Mouse (Mus musculus): ENCODE results near the gene Sp2.

DNA sequence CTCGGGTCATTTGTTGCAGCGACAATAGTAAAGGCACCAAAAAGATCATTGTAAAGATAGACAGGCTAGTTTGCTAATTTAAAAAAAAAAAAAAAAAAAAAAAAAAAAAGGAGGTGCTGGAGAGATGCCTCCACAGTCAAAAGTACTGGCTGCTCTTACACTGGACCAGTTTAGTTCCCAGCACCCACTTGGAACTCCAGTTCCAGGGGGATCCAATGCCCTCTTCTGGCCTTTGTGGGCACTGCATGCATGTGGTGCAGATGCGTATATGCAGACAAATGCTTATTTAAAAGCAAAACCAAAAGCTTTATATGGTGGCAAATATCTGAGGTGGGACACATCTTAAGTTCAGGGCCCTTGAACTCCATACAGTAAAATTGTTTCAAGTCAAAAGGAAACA, 32.0 kb downstream of the Sp2 start:
- TF ChIP-seq CTCF (IDR thresholded peaks at IDR 0.05; ENCODE audit: extremely low read depth, insufficient read depth, insufficient read length, insufficient replicate concordance) (peak; percentile 16; the same call in 1 of the 2 replicates), POLR2A (IDR thresholded peaks at IDR 0.05; ENCODE audit: low read depth, low read length) (no peak)
